Mouse (Mus musculus): ENCODE results near the gene Ola1. TPM values are rescaled to one million over a fixed set of nuclear protein-coding genes. Genes with fewer than 3 reads are reported as not detected.

The Ola1 gene
- 100 to 1,000 TPM; 113 to 120 TPM for total RNA-seq (2021)
- long read RNA-seq, experiment 1, transcript Ola1-201 (11 exons, 2,175 nt), result major isoform, 88 of 92 reads
- long read RNA-seq, experiment 1, partial matches to known transcripts, result 2 of 92 reads
- long read RNA-seq, experiment 1, other reads (novel, unspliced or antisense), result 2 of 92 reads
- long read RNA-seq, experiment 2, transcript Ola1-201 (11 exons, 2,175 nt), result major isoform, 42 of 51 reads
- long read RNA-seq, experiment 2, partial matches to known transcripts, result 8 of 51 reads
- long read RNA-seq, experiment 2, other reads (novel, unspliced or antisense), result 1 of 51 reads

- intact Hi-C loops (cut with DNase I), result no loop called here
- DNase-seq (ENCODE audit: low spot score in 2 of 2), result no peak
These were observed at the start of gene Ola1 for GRCm38 (mm10) chr2:73218913-73219312. TSS of gene Ola1 (minus strand) at chr2:73218924.

GRCm38 (mm10) chr2:73268281-73268680 lies 49.6 kb upstream of the Ola1 start:
- intact Hi-C loops (cut with DNase I), result loop anchor here (10.0 kb wide), 1 partner anchor 643 kb away; no protein-coding TSS in a partner anchor
- DNase-seq (ENCODE audit: low spot score in 2 of 2), result no peak

- intact Hi-C loops (cut with DNase I), result loop anchor here (10.0 kb wide), 1 partner anchor 643 kb away; no protein-coding TSS in a partner anchor
- no peak for DNase-seq (ENCODE audit: low spot score in 2 of 2)
These were observed 49.1 kb upstream of the Ola1 start for GRCm38 (mm10) chr2:73267818-73268217.

- intact Hi-C loops (cut with DNase I), result loop anchor here (10.0 kb wide), 1 partner anchor 642 kb away; no protein-coding TSS in a partner anchor
- DNase-seq (ENCODE audit: low spot score in 2 of 2), result no peak
These were observed 48.5 kb upstream of the Ola1 start for GRCm38 (mm10) chr2:73267231-73267630.

GRCm38 (mm10) chr2:73266623-73267022 lies 47.9 kb upstream of the Ola1 start:
- intact Hi-C loops (cut with DNase I), result loop anchor here (10.0 kb wide), 1 partner anchor 642 kb away; no protein-coding TSS in a partner anchor

GRCm38 (mm10) chr2:73266011-73266410 lies 47.3 kb upstream of the Ola1 start:
- DNase-seq (ENCODE audit: low spot score in 2 of 2), result no peak
- intact Hi-C loops (cut with DNase I), result loop anchor here (10.0 kb wide), 1 partner anchor 641 kb away; no protein-coding TSS in a partner anchor

More at GRCm38 (mm10) chr2:73266623-73267022, 47.9 kb upstream of the Ola1 start:
- DNase-seq (ENCODE audit: low spot score in 2 of 2), result no peak

GRCm38 (mm10) chr2:73264611-73265195 lies 46.0 kb upstream of the Ola1 start:
- intact Hi-C loops (cut with DNase I), result loop anchor here (10.0 kb wide), 1 partner anchor 640 kb away; no protein-coding TSS in a partner anchor
- no peak for DNase-seq (ENCODE audit: low spot score in 2 of 2)

- intact Hi-C loops (cut with DNase I), result loop anchor here (10.0 kb wide), 1 partner anchor 639 kb away; no protein-coding TSS in a partner anchor
- DNase-seq (ENCODE audit: low spot score in 2 of 2), result no peak
These were observed 45.3 kb upstream of the Ola1 start for GRCm38 (mm10) chr2:73263794-73264610.

GRCm38 (mm10) chr2:73263172-73263765 lies 44.5 kb upstream of the Ola1 start:
- intact Hi-C loops (cut with DNase I), result loop anchor here (10.0 kb wide), 1 partner anchor 638 kb away; no protein-coding TSS in a partner anchor
- DNase-seq (ENCODE audit: low spot score in 2 of 2), result no peak

- intact Hi-C loops (cut with DNase I), result no loop called here
- DNase-seq (ENCODE audit: low spot score in 2 of 2), result no peak
These were observed 30.0 kb upstream of the Ola1 start for GRCm38 (mm10) chr2:73248701-73249100.

- intact Hi-C loops (cut with DNase I), result no loop called here
- DNase-seq (ENCODE audit: low spot score in 2 of 2), result no peak
These were observed 22.6 kb upstream of the Ola1 start for GRCm38 (mm10) chr2:73241299-73241698.

- DNase-seq (ENCODE audit: low spot score in 2 of 2), result no peak
- intact Hi-C loops (cut with DNase I), result no loop called here
These were observed 12.4 kb upstream of the Ola1 start for GRCm38 (mm10) chr2:73231081-73231480.

- DNase-seq (ENCODE audit: low spot score in 2 of 2), result peak; percentile 87 to 94
- intact Hi-C loops (cut with DNase I), result no loop called here
These were observed 4.7 kb downstream of the Ola1 start for GRCm38 (mm10) chr2:73213871-73214659.

- intact Hi-C loops (cut with DNase I), result no loop called here
- no peak for DNase-seq (ENCODE audit: low spot score in 2 of 2)
These were observed 5.2 kb downstream of the Ola1 start for GRCm38 (mm10) chr2:73213539-73213870.

- intact Hi-C loops (cut with DNase I), result no loop called here
- DNase-seq (ENCODE audit: low spot score in 2 of 2), result no peak
These were observed 14.4 kb downstream of the Ola1 start for GRCm38 (mm10) chr2:73204328-73204727.

GRCm38 (mm10) chr2:73188488-73188887 lies 30.2 kb downstream of the Ola1 start:
- intact Hi-C loops (cut with DNase I), result no loop called here
- DNase-seq (ENCODE audit: low spot score in 2 of 2), result peak in 1 of 2 experiments; percentile 14

GRCm38 (mm10) chr2:73185185-73185584 lies 33.5 kb downstream of the Ola1 start:
- DNase-seq (ENCODE audit: low spot score in 2 of 2), result no peak

GRCm38 (mm10) chr2:73169496-73169895 lies 49.2 kb downstream of the Ola1 start:
- intact Hi-C loops (cut with DNase I), result loop anchor here (5.0 to 10.0 kb wide), 2 partner anchors 108 to 245 kb away; no protein-coding TSS in a partner anchor
- no peak for DNase-seq (ENCODE audit: low spot score in 2 of 2)

More at GRCm38 (mm10) chr2:73185185-73185584, 33.5 kb downstream of the Ola1 start:
- intact Hi-C loops (cut with DNase I), result no loop called here

Data from left cerebral cortex, postnatal 14 days (tissue).